Mouse (Mus musculus) bone marrow macrophage, adult 2 months (primary cell): ENCODE data around the gene Polk. TPM values are rescaled to one million over a fixed set of nuclear protein-coding genes. Genes with fewer than 3 reads are reported as not detected.

Experiments used
- H3K27ac ChIP-seq: 2 replicates; pipeline ENCODE4 v1.5.1; 2012; ENCODE audit warnings: low read depth, low read length; ENCODE audit not compliant: insufficient read depth
- H3K4me1 ChIP-seq: 2 replicates; pipeline ENCODE4 v1.6.1; 2012; ENCODE audit warnings: low read length; ENCODE audit not compliant: control insufficient read depth, insufficient read depth
- H3K4me3 ChIP-seq: 2 replicates; pipeline ENCODE4 v1.5.1; 2012; ENCODE audit warnings: mild to moderate bottlenecking, low read length, moderate library complexity; ENCODE audit not compliant: insufficient read depth
- CTCF ChIP-seq: IDR thresholded peaks from 2 replicates; pipeline ENCODE4 v1.5.1; 2012; ENCODE audit warnings: low read depth, mild to moderate bottlenecking, low read length, moderate library complexity
- POLR2A ChIP-seq: IDR thresholded peaks from 2 replicates; pipeline ENCODE4 v1.6.1; 2012; ENCODE audit warnings: mild to moderate bottlenecking, low read depth, low read length, borderline replicate concordance
- polyA plus RNA-seq: library from polyadenylated mRNA; stranded (reverse); fragments of >200 nt; gene quantifications from 2 replicates; pipeline ENCODE4 v1.2.4, GENCODE M21; 2012; ENCODE audit not compliant: missing spikeins, insufficient read depth, insufficient read length

Gene Polk
- polyA plus RNA-seq, 1 experiment: 13.2 TPM

- Histone ChIP-seq H3K27ac (no peak overlapping the region), H3K4me3 (no peak overlapping the region), H3K4me1 (peaks cover 29% of the 10 kb centered on the region)
- TF ChIP-seq CTCF (no peak), POLR2A (no peak)
These were observed 34.8 kb downstream of the Polk start for GRCm38 (mm10) chr13:96507541-96507940.

- TF ChIP-seq POLR2A (no peak), CTCF (no peak)
- H3K4me1 ChIP-seq: peaks cover 20% of the 10 kb centered on the region
- no peak overlapping the region for H3K27ac ChIP-seq
- H3K4me3 ChIP-seq: no peak overlapping the region
These were observed 36.1 kb downstream of the Polk start for GRCm38 (mm10) chr13:96506313-96506712.

GRCm38 (mm10) chr13:96505661-96506060, 36.7 kb downstream of the Polk start:
- no peak overlapping the region for H3K27ac ChIP-seq
- TF ChIP-seq CTCF (no peak), POLR2A (no peak)
- peaks cover 16% of the 10 kb centered on the region for H3K4me1 ChIP-seq

GRCm38 (mm10) chr13:96499891-96500290, 42.5 kb downstream of the Polk start:
- no peak overlapping the region for H3K27ac ChIP-seq
- no peak overlapping the region for H3K4me3 ChIP-seq
- no peak for TF ChIP-seq POLR2A
- no peak for TF ChIP-seq CTCF
- H3K4me1 ChIP-seq: 0 out of 2 replicates have a peak, but pooled peaks cover 2% of the 10 kb centered on the region

More at GRCm38 (mm10) chr13:96505661-96506060, 36.7 kb downstream of the Polk start:
- no peak overlapping the region for H3K4me3 ChIP-seq

- 0 out of 2 replicates have a peak, but pooled peaks cover 2% of the 10 kb centered on the region for H3K4me1 ChIP-seq
- TF ChIP-seq CTCF: no peak
- no peak for TF ChIP-seq POLR2A
- no peak overlapping the region for H3K4me3 ChIP-seq
- H3K27ac ChIP-seq: no peak overlapping the region
These were observed 45.7 kb downstream of the Polk start for GRCm38 (mm10) chr13:96496630-96497029.

GRCm38 (mm10) chr13:96490433-96490832, 51.9 kb downstream of the Polk start, which contains the start of gene Gm17622:
Gene Gm17622 (plus strand): TSS chr13:96490733.
- Histone ChIP-seq H3K4me1 (no peaks in the 10 kb centered on the region), H3K4me3 (no peak within 1 kb of the TSS), H3K27ac (no peak within 1 kb of the TSS)
- no peak for TF ChIP-seq CTCF
- TF ChIP-seq POLR2A: no peak

- H3K4me1 ChIP-seq: no peaks in the 10 kb centered on the region
- H3K27ac ChIP-seq: no peak overlapping the region
- no peak for TF ChIP-seq POLR2A
- no peak for TF ChIP-seq CTCF
- no peak overlapping the region for H3K4me3 ChIP-seq
These were observed 54.4 kb downstream of the Polk start for GRCm38 (mm10) chr13:96487968-96488367.

- TF ChIP-seq POLR2A (no peak), CTCF (no peak)
- H3K27ac ChIP-seq: no peak overlapping the region
- H3K4me1 ChIP-seq: no peaks in the 10 kb centered on the region
- no peak overlapping the region for H3K4me3 ChIP-seq
These were observed 55.1 kb downstream of the Polk start for GRCm38 (mm10) chr13:96487230-96487629.

GRCm38 (mm10) chr13:96478991-96479390, 63.4 kb downstream of the Polk start:
- Histone ChIP-seq H3K4me1 (no peaks in the 10 kb centered on the region), H3K4me3 (no peak overlapping the region), H3K27ac (no peak overlapping the region)
- TF ChIP-seq CTCF (no peak), POLR2A (no peak)

- H3K4me1 ChIP-seq: no peaks in the 10 kb centered on the region
- H3K4me3 ChIP-seq: no peak overlapping the region
These were observed 65.2 kb downstream of the Polk start for GRCm38 (mm10) chr13:96477226-96477625.

GRCm38 (mm10) chr13:96470957-96471356, 71.4 kb downstream of the Polk start, which contains the start of gene Ankdd1b:
Gene Ankdd1b (minus strand): TSS chr13:96471198.
- TF ChIP-seq CTCF: no peak
- TF ChIP-seq POLR2A: no peak
- Histone ChIP-seq H3K4me1 (peaks cover 5% of the 10 kb centered on the region), H3K27ac (no peak within 1 kb of the TSS), H3K4me3 (no peak within 1 kb of the TSS)

More at GRCm38 (mm10) chr13:96477226-96477625, 65.2 kb downstream of the Polk start:
- H3K27ac ChIP-seq: no peak overlapping the region
- TF ChIP-seq CTCF (no peak), POLR2A (no peak)
